In the genomic region with DNA sequence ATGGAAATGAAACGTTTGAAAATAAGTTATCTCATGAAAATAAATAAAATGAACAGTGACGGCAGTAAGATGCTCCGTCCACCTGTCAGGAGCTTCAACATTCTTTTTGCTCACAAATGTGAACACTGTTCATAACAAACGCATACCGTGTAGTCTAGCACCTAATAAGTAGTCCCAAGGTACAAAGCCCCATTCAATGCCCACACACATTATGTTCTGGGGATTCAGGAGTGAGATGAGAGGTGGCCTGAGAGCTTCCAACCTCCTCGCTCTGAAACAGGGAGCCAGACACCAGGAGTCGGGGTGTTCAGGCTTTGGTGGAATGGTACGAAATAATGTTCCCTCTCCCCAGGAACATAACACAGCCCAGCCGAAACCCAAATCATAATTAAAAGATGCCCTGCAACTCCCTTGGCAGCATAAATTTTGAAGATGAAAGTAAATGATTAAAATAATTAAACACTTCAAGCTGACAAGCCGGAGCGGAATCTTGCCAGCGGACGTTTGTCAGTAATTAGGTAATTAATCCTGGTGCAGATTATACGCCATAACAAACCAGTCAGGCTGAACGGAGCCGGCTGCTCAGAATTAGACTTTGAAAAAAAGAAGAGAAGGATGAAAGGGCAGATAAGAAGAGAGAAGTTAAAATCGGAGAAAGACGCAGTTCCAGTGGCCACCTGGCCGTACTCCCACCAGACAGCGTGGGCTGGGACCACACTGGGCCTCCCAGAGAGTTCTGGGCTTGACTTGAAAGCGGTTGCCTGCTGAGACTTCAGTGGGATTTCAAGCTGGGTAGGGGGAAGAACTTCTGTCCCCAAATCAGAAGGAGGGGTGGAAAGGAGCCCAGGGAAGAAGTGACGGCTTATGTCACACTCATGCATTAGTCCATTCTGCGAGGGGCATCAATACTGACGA, we compare ENCODE assay signal across 13 mouse cellular contexts. TPM values are rescaled to one million over a fixed set of nuclear protein-coding genes. Genes with fewer than 3 reads are reported as not detected.
A peak's percentile ranks its signal among the peaks of the same experiment; 100 is the strongest.
DNase-seq lines count a peak whose midpoint lies in the region; ATAC-seq lines count a peak whose summit lies in the region.
"Had no signal": no experiment of that assay in that cellular context is flagged by ENCODE, and none has a peak within 500 bp of the region (broad histone marks: within the 10 kb centered on the region; RNA-seq: fewer than 3 reads in every experiment).

No protein-coding gene starts in this region.

- H3K36me3 ChIP-seq in midbrain, embryonic 12.5 days: no peaks in the 10 kb centered on the region
- H3K36me3 ChIP-seq in midbrain, embryonic 11.5 days (ENCODE audit: control insufficient read depth, insufficient read depth, low read length): no peaks in the 10 kb centered on the region
- H3K36me3 ChIP-seq in hindbrain, embryonic 16.5 days (ENCODE audit: control insufficient read depth, insufficient read depth, low read length): no peaks in the 10 kb centered on the region
- no peaks in the 10 kb centered on the region for H3K36me3 ChIP-seq in neural tube, embryonic 15.5 days

- H3K27me3 ChIP-seq in midbrain, embryonic 12.5 days: peaks cover 45% of the 10 kb centered on the region
- H3K27me3 ChIP-seq in midbrain, embryonic 11.5 days (ENCODE audit: control insufficient read depth, insufficient read depth, low read length): no peaks in the 10 kb centered on the region; the same call in 1 of the 2 replicates
- no peaks in the 10 kb centered on the region; the same call in 1 of the 2 replicates for H3K27me3 ChIP-seq in hindbrain, embryonic 16.5 days (replicated peaks; ENCODE audit: control insufficient read depth, insufficient read depth, low read length)
- no peaks in the 10 kb centered on the region for H3K27me3 ChIP-seq in neural tube, embryonic 15.5 days (replicated peaks)

- no peaks in the 10 kb centered on the region for H3K9me3 ChIP-seq in midbrain, embryonic 12.5 days
- H3K9me3 ChIP-seq in midbrain, embryonic 11.5 days (ENCODE audit: control insufficient read depth, low read length): no peaks in the 10 kb centered on the region
- no peaks in the 10 kb centered on the region for H3K9me3 ChIP-seq in hindbrain, embryonic 16.5 days (ENCODE audit: control insufficient read depth, low read length)
- no peaks in the 10 kb centered on the region for H3K9me3 ChIP-seq in neural tube, embryonic 15.5 days (replicated peaks)

- peak overlapping the region; percentile 31; the same call in 1 of the 2 replicates for H3K27ac ChIP-seq in midbrain, embryonic 12.5 days (replicated peaks)
- H3K27ac ChIP-seq in midbrain, embryonic 11.5 days (ENCODE audit: low read depth, low read length): no peak overlapping the region
- peak overlapping the region; percentile 36 for H3K27ac ChIP-seq in hindbrain, embryonic 16.5 days (ENCODE audit: low read depth, low read length)
- peak overlapping the region; percentile 46; the same call in 1 of the 2 replicates for H3K27ac ChIP-seq in neural tube, embryonic 15.5 days (replicated peaks)

- no peak overlapping the region for H3K4me3 ChIP-seq in midbrain, embryonic 12.5 days
- H3K4me3 ChIP-seq in midbrain, embryonic 11.5 days (ENCODE audit: low read depth, low read length): no peak overlapping the region
- H3K4me3 ChIP-seq in hindbrain, embryonic 16.5 days (ENCODE audit: low read length): no peak overlapping the region
- H3K4me3 ChIP-seq in neural tube, embryonic 15.5 days (replicated peaks): no peak overlapping the region
- H3K4me3 ChIP-seq: erythroblast, embryonic 14.5 days had no signal

- no peak for ATAC-seq in midbrain, embryonic 12.5 days (ENCODE audit: low FRiP score, low read depth)
- ATAC-seq in midbrain, embryonic 11.5 days (ENCODE audit: low FRiP score): no peak
- ATAC-seq in hindbrain, embryonic 16.5 days: peak; percentile 60
- peak; percentile 53; the same call in 1 of the 2 replicates for ATAC-seq in neural tube, embryonic 15.5 days (ENCODE audit: low FRiP score)

- 28% methylated on average over 24 of the region's 24 CpGs for WGBS in midbrain, embryonic 12.5 days
- 36% methylated on average over 24 of the region's 24 CpGs for WGBS in midbrain, embryonic 11.5 days
- WGBS in hindbrain, embryonic 16.5 days: 29% methylated on average over 24 of the region's 24 CpGs
- 28% methylated on average over 24 of the region's 24 CpGs for WGBS in neural tube, embryonic 15.5 days

- DNase-seq in cerebellum, adult 18-20 months: peak; percentile 11 to 21
- DNase-seq in cerebellum, adult 11-12 months: no peak
- DNase-seq in midbrain, embryonic 11.5 days (ENCODE audit: low spot score, missing footprints): no peak
- no peak for DNase-seq in lung, postnatal 10 days
- DNase-seq in testis, postnatal 10 days (ENCODE audit: low spot score): no peak
- DNase-seq: gastrocnemius, postnatal 36 days; heart, postnatal 10 days; liver; thymus, postnatal 14 days had no signal

- peaks cover 7% of the 10 kb centered on the region; the same call in 1 of the 2 replicates for H3K4me1 ChIP-seq in midbrain, embryonic 12.5 days
- no peaks in the 10 kb centered on the region for H3K4me1 ChIP-seq in midbrain, embryonic 11.5 days (ENCODE audit: control insufficient read depth, insufficient read depth, low read length)
- peaks cover 7% of the 10 kb centered on the region for H3K4me1 ChIP-seq in hindbrain, embryonic 16.5 days (ENCODE audit: control insufficient read depth, insufficient read depth, low read depth, low read length)
- H3K4me1 ChIP-seq in neural tube, embryonic 15.5 days: peaks cover 6% of the 10 kb centered on the region

- H3K4me2 ChIP-seq in midbrain, embryonic 12.5 days (replicated peaks): 0 out of 2 replicates have a peak overlapping the region, but pooled peaks have one; percentile 2
- H3K4me2 ChIP-seq in midbrain, embryonic 11.5 days: no peak overlapping the region
- H3K4me2 ChIP-seq in hindbrain, embryonic 16.5 days (ENCODE audit: low read length): peak overlapping the region; percentile 1; the same call in 1 of the 2 replicates
- H3K4me2 ChIP-seq in neural tube, embryonic 15.5 days: peak overlapping the region; percentile 41

- H3K9ac ChIP-seq in midbrain, embryonic 12.5 days (replicated peaks): no peak overlapping the region
- H3K9ac ChIP-seq in midbrain, embryonic 11.5 days (ENCODE audit: low read length): no peak overlapping the region
- H3K9ac ChIP-seq in hindbrain, embryonic 16.5 days (ENCODE audit: low read depth, low read length): no peak overlapping the region
- no peak overlapping the region for H3K9ac ChIP-seq in neural tube, embryonic 15.5 days (replicated peaks)

RNA-seq across cellular contexts. Expression of a gene that starts 29.2 kb away (rescaled TPM):
- polyA plus RNA-seq in midbrain, embryonic 12.5 days (2016; fragmentation: Nextera tagmentation; extraction: Ambion mirVana): 435 and 444 TPM in 2 replicates
- 523 and 552 TPM in 2 replicates for polyA plus RNA-seq in midbrain, embryonic 11.5 days (2014; fragmentation: Nextera tagmentation; extraction: Ambion mirVana)
- 399 and 420 TPM in 2 replicates for polyA plus RNA-seq in hindbrain, embryonic 16.5 days (2015; fragmentation: Nextera tagmentation; extraction: Ambion mirVana)
- 419 and 433 TPM in 2 replicates for polyA plus RNA-seq in neural tube, embryonic 15.5 days (2015; fragmentation: Nextera tagmentation; extraction: Ambion mirVana)

RNA-seq across cellular contexts. Expression of a gene that starts 38.6 kb away (rescaled TPM):
- 1.5 and 1.9 TPM in 2 replicates for polyA plus RNA-seq in midbrain, embryonic 12.5 days (2016; fragmentation: Nextera tagmentation; extraction: Ambion mirVana)
- polyA plus RNA-seq in midbrain, embryonic 11.5 days (2014; fragmentation: Nextera tagmentation; extraction: Ambion mirVana): 1.6 and 1.7 TPM in 2 replicates
- 14.0 and 22.1 TPM in 2 replicates for polyA plus RNA-seq in hindbrain, embryonic 16.5 days (2015; fragmentation: Nextera tagmentation; extraction: Ambion mirVana)
- polyA plus RNA-seq in neural tube, embryonic 15.5 days (2015; fragmentation: Nextera tagmentation; extraction: Ambion mirVana): 14.9 and 19.1 TPM in 2 replicates
- polyA plus RNA-seq: erythroblast, embryonic 14.5 days had no signal

Comparison
In these comparisons a context has a peak if more than half of its experiments do, and no peak if none do; other contexts are left out.
1. DNase-seq: peak in cerebellum, adult 18-20 months (2 of 2); none in cerebellum, adult 11-12 months (single experiment), midbrain, embryonic 11.5 days (single experiment), lung, postnatal 10 days (single experiment) and testis, postnatal 10 days (single experiment).
2. ATAC-seq: peak in hindbrain, embryonic 16.5 days (single experiment) and neural tube, embryonic 15.5 days (single experiment); none in midbrain, embryonic 12.5 days (single experiment) and midbrain, embryonic 11.5 days (single experiment).